ENCODE assay signal across 17 mouse cellular contexts in the genomic region with DNA sequence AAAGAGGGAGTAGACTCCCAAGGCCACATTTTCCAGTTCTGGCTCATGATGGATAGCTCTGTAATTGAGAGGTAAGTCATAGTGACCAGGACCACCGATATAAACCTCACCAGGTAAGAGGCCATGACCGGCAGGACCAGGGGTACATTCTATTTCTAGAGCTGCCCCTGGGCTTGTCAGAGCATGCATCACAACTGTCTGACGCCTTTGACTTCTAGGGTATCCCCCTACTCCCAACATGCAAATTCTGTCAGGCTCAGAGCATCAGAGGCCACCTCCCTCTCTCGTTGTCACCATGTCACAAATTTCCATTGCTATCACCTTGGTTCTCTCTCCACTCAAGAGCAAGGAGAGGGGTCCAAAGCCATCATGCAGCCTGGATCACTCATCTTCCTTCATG.
"Had no signal": no experiment of that assay in that cellular context is flagged by ENCODE, and none has a peak within 500 bp of the region (broad histone marks: within the 10 kb centered on the region; RNA-seq: fewer than 3 reads in every experiment).

No protein-coding gene starts in this region.

- H3K4me2 ChIP-seq: neural tube, embryonic 12.5 days; neural tube, embryonic 13.5 days; neural tube, embryonic 15.5 days; stomach, embryonic 15.5 days had no signal

- H3K9me3 ChIP-seq: neural tube, embryonic 12.5 days; neural tube, embryonic 13.5 days; neural tube, embryonic 15.5 days; stomach, embryonic 15.5 days had no signal

- H3K9ac ChIP-seq: neural tube, embryonic 12.5 days; neural tube, embryonic 13.5 days; neural tube, embryonic 15.5 days; stomach, embryonic 15.5 days had no signal

- H3K27ac ChIP-seq: neural tube, embryonic 12.5 days; neural tube, embryonic 13.5 days; neural tube, embryonic 15.5 days; stomach, embryonic 15.5 days; stomach, postnatal 0 days had no signal

- H3K36me3 ChIP-seq: neural tube, embryonic 12.5 days; neural tube, embryonic 13.5 days; neural tube, embryonic 15.5 days; stomach, embryonic 15.5 days had no signal

- H3K4me3 ChIP-seq: neural tube, embryonic 12.5 days; neural tube, embryonic 13.5 days; neural tube, embryonic 15.5 days; stomach, embryonic 15.5 days had no signal

- H3K4me1 ChIP-seq: neural tube, embryonic 12.5 days; neural tube, embryonic 13.5 days; neural tube, embryonic 15.5 days; stomach, embryonic 15.5 days had no signal

- H3K27me3 ChIP-seq: neural tube, embryonic 12.5 days; neural tube, embryonic 13.5 days; neural tube, embryonic 15.5 days; stomach, embryonic 15.5 days had no signal

- DNase-seq: retina, postnatal 1 day; right cerebral cortex, adult 18-20 months; right cerebral cortex, postnatal 14 days; right cerebral cortex, postnatal 25 days; right cerebral cortex, postnatal 4 days; spleen, adult 18-20 months; thymus, adult 18-20 months; thymus, adult 2 months; thymus, postnatal 14 days; thymus, postnatal 25 days; thymus, postnatal 36 days; thymus, postnatal 4 days had no signal
